Mouse (Mus musculus): ENCODE data around the gene Gucy1b2. TPM values are rescaled to one million over a fixed set of nuclear protein-coding genes. Genes with fewer than 3 reads are reported as not detected.

The Gucy1b2 gene
- polyA plus RNA-seq, 1 experiment from 2014 or later, result 0.09 TPM

DNA sequence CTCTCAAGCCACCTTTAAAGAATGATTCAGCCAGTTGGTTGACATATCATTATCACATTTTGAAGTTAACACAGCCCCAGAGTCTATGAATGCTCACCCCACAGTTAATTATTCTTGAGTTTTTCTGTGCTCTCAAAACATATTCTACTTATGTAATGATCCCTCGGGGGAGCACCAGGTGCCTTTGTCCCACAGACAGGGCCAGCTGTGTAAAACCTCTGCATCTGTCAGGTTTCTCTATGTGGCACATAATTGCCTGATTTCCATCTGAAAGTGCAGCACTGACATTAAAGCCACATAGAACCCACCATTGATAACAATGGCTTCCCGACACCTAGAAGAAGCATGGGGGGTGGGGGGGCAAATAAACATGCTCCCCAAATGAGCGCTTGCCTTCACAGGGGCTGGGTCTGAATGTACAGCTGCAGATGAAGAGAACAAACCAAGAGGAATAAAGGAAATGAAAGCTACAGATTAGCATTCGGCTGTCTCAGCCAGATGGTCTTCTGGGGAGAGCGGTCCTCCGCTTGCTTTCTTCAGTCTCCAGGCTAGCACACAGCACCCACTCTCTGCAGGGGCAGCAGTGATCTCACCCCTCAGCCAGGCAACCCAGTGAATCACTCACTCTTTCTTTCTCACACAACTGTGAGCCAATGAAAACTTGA, 66.9 kb downstream of the Gucy1b2 start:
- no peak for ATAC-seq (ENCODE audit: insufficient read depth, low FRiP score, low read depth)
- no peaks in the 10 kb centered on the region for H3K9me3 ChIP-seq
- WGBS, result 74% methylated on average over 6 of the region's 6 CpGs
- no peaks in the 10 kb centered on the region for H3K27me3 ChIP-seq (replicated peaks)
- H3K36me3 ChIP-seq, result no peaks in the 10 kb centered on the region
- H3K4me3 ChIP-seq (replicated peaks), result no peak overlapping the region
- H3K4me1 ChIP-seq, result no peaks in the 10 kb centered on the region
- no peak overlapping the region for H3K4me2 ChIP-seq
- H3K9ac ChIP-seq, result no peak overlapping the region
- H3K27ac ChIP-seq, result no peak overlapping the region

DNA sequence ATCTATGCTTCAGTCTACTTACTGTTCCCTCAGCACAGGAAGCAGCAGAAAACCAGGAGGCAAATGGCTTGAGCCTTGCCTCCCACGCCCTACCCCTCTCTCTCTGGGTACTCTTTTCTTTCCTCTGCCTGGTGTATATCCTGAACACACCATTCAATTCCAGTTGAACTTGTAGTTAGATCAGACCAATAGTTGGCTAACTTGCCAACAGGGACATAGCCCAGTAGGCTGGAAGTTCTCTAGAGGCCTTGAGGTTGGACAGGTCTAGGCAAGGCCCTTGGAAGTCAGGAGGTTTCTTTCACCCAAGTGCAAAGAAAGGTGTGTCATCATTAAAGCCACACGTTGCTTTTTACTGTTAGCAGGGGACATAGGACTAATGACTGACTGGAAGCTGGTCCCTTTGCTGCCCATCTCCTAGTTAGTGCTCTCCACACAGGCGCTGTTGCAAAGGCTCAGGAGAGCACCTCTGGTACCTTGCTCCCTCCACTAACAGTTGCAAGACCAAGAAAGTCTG, 72.2 kb downstream of the Gucy1b2 start:
- Histone ChIP-seq H3K36me3 (peaks cover 4% of the 10 kb centered on the region; the same call in 1 of the 2 replicates), H3K9ac (no peak overlapping the region), H3K4me2 (no peak overlapping the region), H3K27ac (no peak overlapping the region), H3K9me3 (no peaks in the 10 kb centered on the region), H3K4me1 (no peaks in the 10 kb centered on the region), H3K27me3 (replicated peaks) (no peaks in the 10 kb centered on the region), H3K4me3 (replicated peaks) (no peak overlapping the region)
- 79% methylated on average over 3 of the region's 3 CpGs for WGBS
- no peak for ATAC-seq (ENCODE audit: insufficient read depth, low FRiP score, low read depth)

DNA sequence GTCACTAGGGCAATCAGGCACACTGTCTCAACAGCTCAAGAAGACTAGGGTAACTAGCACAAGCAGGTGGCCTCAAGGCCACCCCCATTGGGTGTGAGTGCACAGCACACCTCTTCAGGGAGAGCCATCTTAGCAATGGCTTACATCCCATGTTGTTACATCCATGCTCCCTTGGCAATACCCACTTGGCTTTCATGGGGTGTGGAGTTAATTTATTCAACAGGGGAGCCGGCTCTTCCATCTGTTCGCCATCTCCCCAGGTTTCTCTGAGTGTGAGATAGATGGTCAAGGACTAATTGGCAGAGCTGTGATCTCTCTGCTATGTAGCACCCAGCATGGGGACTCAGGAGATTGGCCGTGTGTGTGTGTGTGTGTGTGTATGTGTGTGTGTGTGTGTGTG, 73.0 kb downstream of the Gucy1b2 start:
- Histone ChIP-seq H3K27me3 (replicated peaks) (no peaks in the 10 kb centered on the region), H3K4me1 (no peaks in the 10 kb centered on the region), H3K4me2 (no peak overlapping the region), H3K9me3 (no peaks in the 10 kb centered on the region), H3K36me3 (peaks cover 4% of the 10 kb centered on the region; the same call in 1 of the 2 replicates), H3K27ac (no peak overlapping the region), H3K4me3 (replicated peaks) (no peak overlapping the region), H3K9ac (no peak overlapping the region)
- WGBS, result 79% methylated on average over 3 of the region's 3 CpGs
- no peak for ATAC-seq (ENCODE audit: insufficient read depth, low FRiP score, low read depth)

DNA sequence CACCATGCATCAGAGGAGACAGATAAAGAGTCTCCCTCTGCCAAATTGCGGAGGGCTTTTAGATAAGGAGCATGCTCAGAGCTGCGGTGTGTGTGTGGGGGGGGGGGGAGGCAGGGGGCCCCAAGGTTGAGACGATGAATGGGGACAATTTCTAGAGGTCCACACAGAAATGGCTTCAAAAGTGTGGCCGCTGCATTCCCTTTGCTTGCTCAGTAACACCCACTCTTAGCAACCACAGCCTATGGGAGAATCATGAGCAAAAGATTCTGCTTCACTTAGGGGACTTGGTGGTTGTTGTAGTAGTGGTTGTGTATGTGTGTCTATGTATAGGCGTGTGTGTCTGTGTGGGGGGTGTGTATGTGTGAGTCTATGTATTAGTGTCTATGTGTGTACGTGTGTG, 75.5 kb downstream of the Gucy1b2 start:
- H3K4me3 ChIP-seq (replicated peaks), result no peak overlapping the region
- no peak overlapping the region for H3K4me2 ChIP-seq
- WGBS, result 81% methylated on average over 6 of the region's 6 CpGs
- peaks cover 3% of the 10 kb centered on the region; the same call in 1 of the 2 replicates for H3K4me1 ChIP-seq
- no peak overlapping the region for H3K9ac ChIP-seq
- ATAC-seq (ENCODE audit: insufficient read depth, low FRiP score, low read depth), result no peak
- no peaks in the 10 kb centered on the region for H3K27me3 ChIP-seq (replicated peaks)
- peaks cover 4% of the 10 kb centered on the region for H3K36me3 ChIP-seq
- no peak overlapping the region for H3K27ac ChIP-seq
- no peaks in the 10 kb centered on the region for H3K9me3 ChIP-seq

DNA sequence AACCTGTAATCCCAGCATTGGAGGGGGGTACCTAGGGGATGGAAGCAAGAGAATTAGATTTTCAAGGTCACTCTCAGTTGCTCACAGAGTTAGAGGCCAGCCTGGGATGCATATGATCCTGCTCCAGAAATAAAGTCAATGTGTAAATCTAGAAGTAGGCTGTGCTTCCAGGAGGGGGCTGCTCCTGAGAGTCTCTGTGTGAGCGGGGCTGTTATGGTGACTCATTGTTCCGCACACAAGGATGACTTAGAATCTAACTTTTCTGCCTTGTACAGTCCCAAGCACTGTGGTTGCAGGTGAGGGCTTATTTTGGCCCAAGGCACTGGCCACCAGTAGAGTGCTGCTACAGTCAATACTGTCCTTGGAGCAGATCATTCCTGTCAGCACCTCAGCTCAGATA, 76.7 kb downstream of the Gucy1b2 start:
- Histone ChIP-seq H3K9ac (no peak overlapping the region), H3K27ac (no peak overlapping the region), H3K4me2 (no peak overlapping the region), H3K27me3 (replicated peaks) (no peaks in the 10 kb centered on the region), H3K9me3 (no peaks in the 10 kb centered on the region), H3K36me3 (peaks cover 4% of the 10 kb centered on the region), H3K4me3 (replicated peaks) (no peak overlapping the region), H3K4me1 (peaks cover 4% of the 10 kb centered on the region; the same call in 1 of the 2 replicates)
- whole genome bisulfite sequencing, result 91% methylated on average over 2 of the region's 2 CpGs
- ATAC-seq (ENCODE audit: insufficient read depth, low FRiP score, low read depth), result no peak

DNA sequence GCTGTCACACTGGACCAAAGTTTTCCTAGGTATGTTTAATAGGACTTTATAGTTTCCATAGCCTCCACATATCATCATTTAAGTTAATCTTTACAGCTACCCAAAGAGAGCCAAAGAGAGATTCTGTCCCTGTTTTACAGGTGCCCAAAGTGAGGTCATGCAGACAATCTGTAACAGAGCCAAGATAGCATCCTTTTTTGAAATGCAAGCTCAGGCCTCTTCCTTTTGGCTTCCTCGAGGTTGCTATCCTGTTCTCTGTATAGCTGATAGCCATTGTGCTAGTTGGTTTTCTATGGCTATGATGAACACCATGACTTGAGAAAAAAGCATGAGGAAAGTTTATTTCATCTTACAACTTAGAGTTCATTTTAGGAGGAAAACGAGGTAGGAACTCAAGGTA, 80.0 kb downstream of the Gucy1b2 start:
- H3K4me3 ChIP-seq (replicated peaks), result no peak overlapping the region
- 75% methylated on average over 2 of the region's 2 CpGs for WGBS
- no peak overlapping the region for H3K4me2 ChIP-seq
- peak overlapping the region; percentile 59; the same call in 1 of the 2 replicates for H3K27ac ChIP-seq
- H3K9me3 ChIP-seq, result no peaks in the 10 kb centered on the region
- H3K9ac ChIP-seq, result no peak overlapping the region
- ATAC-seq (ENCODE audit: insufficient read depth, low FRiP score, low read depth), result no peak
- H3K36me3 ChIP-seq, result no peaks in the 10 kb centered on the region; the same call in 1 of the 2 replicates
- no peaks in the 10 kb centered on the region for H3K27me3 ChIP-seq (replicated peaks)
- H3K4me1 ChIP-seq, result peaks cover 4% of the 10 kb centered on the region; the same call in 1 of the 2 replicates

DNA sequence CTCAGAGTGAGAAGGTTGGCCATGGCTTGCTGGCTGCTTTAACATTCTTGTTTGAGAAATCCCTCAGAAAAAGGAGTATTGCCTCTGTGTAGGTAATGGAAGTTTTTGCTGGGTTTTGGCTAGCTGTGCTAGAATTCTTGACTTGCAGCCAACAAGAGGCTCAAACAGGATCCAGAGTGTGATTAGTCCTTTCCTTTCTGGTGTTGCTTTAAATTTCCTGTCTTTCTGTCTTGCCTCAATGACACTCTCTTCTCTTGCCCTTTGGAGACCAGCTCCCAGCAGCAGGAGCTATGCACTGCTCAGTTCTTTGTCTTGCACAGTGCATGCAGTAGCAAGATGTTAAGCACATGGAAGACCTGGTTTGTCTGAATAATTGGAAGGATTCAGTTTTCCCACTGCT, 80.4 kb downstream of the Gucy1b2 start:
- Histone ChIP-seq H3K9me3 (no peaks in the 10 kb centered on the region), H3K4me2 (no peak overlapping the region), H3K4me3 (replicated peaks) (no peak overlapping the region), H3K9ac (no peak overlapping the region), H3K36me3 (no peaks in the 10 kb centered on the region; the same call in 1 of the 2 replicates), H3K27me3 (replicated peaks) (no peaks in the 10 kb centered on the region), H3K27ac (peak overlapping the region; percentile 59; the same call in 1 of the 2 replicates), H3K4me1 (peaks cover 4% of the 10 kb centered on the region; the same call in 1 of the 2 replicates)
- ATAC-seq (ENCODE audit: insufficient read depth, low FRiP score, low read depth), result no peak; the same call in 1 of the 2 replicates

DNA sequence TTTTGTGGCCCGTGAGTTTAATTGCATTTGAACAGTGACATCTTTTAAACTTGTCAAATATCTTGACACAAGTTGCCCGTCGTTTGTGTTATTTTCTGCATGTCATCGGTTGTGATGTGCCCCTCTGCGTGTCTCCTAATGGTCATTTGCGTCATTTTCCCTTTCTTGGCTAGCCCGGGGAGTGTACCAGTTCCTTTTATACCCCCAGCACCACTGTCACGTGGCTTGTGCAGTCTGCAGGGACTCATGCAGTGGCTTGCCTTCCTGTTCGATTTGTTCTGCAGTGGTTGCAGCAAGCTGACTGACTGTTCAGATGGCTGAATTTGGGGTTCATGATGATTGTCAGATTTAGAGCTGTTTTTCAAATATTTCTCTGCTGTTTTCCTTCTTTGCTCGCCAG, 82.1 kb downstream of the Gucy1b2 start:
- no peak overlapping the region for H3K9ac ChIP-seq
- no peak for ATAC-seq (ENCODE audit: insufficient read depth, low FRiP score, low read depth)
- WGBS, result 65% methylated on average over 10 of the region's 10 CpGs

DNA sequence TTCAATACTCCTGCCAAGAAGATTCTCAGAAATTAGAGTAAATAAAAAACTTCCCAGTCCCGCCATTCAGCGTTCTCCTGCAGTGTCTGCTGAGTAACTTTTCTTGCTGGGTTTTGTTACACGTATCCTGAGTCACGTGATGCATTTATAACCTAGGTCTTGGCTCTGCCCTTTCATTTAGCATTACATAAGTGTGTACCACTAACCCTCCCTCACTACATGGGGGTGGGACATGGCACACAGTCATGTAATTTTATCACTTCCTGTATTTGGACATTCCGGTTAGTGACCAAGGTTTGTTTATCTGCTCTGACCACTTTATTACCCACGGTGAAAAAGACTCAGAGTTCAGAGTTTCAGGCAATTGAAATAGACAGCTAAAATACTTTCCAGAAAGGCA, 85.3 kb downstream of the Gucy1b2 start:
- H3K9ac ChIP-seq, result no peak overlapping the region
- H3K27me3 ChIP-seq (replicated peaks), result no peaks in the 10 kb centered on the region
- 39% methylated on average over 6 of the region's 6 CpGs for WGBS
- no peak overlapping the region for H3K4me3 ChIP-seq (replicated peaks)
- H3K36me3 ChIP-seq, result 0 out of 2 replicates have a peak, but pooled peaks cover 11% of the 10 kb centered on the region
- H3K27ac ChIP-seq, result no peak overlapping the region
- H3K4me2 ChIP-seq, result no peak overlapping the region
- ATAC-seq (ENCODE audit: insufficient read depth, low FRiP score, low read depth), result no peak
- H3K9me3 ChIP-seq, result no peaks in the 10 kb centered on the region
- peaks cover 4% of the 10 kb centered on the region; the same call in 1 of the 2 replicates for H3K4me1 ChIP-seq

More for the DNA sequence above, 82.1 kb downstream of the Gucy1b2 start:
- Histone ChIP-seq H3K4me1 (peaks cover 4% of the 10 kb centered on the region; the same call in 1 of the 2 replicates), H3K4me3 (replicated peaks) (no peak overlapping the region), H3K36me3 (no peaks in the 10 kb centered on the region; the same call in 1 of the 2 replicates), H3K27me3 (replicated peaks) (no peaks in the 10 kb centered on the region), H3K4me2 (no peak overlapping the region), H3K27ac (no peak overlapping the region), H3K9me3 (no peaks in the 10 kb centered on the region)

DNA sequence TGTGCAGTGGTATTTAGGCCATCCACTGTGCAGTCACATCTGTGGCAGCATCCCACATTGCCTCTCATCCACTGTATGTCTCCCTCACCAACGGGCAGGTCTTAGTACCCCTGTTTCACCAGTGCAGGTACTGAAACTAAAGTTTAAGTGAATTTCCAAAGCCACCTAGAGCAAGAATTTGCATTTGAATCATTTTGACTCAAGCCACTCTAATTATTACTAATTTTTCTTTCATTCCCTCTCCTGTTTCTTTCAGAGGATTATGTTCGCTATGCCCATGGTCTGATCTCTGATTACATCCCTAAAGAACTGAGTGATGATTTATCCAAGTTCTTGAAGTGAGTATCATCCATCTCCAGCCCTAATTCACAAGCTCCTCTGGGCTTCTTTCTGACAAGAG, 92.3 kb downstream of the Gucy1b2 start:
- no peaks in the 10 kb centered on the region for H3K9me3 ChIP-seq
- H3K4me3 ChIP-seq (replicated peaks), result no peak overlapping the region
- no peak overlapping the region for H3K9ac ChIP-seq
- 94% methylated on average over 2 of the region's 2 CpGs for WGBS
- H3K4me1 ChIP-seq, result no peaks in the 10 kb centered on the region
- ATAC-seq (ENCODE audit: insufficient read depth, low FRiP score, low read depth), result no peak
- no peaks in the 10 kb centered on the region for H3K27me3 ChIP-seq (replicated peaks)
- H3K4me2 ChIP-seq, result no peak overlapping the region
- H3K27ac ChIP-seq, result no peak overlapping the region
- H3K36me3 ChIP-seq, result peaks cover 18% of the 10 kb centered on the region; the same call in 1 of the 2 replicates

DNA sequence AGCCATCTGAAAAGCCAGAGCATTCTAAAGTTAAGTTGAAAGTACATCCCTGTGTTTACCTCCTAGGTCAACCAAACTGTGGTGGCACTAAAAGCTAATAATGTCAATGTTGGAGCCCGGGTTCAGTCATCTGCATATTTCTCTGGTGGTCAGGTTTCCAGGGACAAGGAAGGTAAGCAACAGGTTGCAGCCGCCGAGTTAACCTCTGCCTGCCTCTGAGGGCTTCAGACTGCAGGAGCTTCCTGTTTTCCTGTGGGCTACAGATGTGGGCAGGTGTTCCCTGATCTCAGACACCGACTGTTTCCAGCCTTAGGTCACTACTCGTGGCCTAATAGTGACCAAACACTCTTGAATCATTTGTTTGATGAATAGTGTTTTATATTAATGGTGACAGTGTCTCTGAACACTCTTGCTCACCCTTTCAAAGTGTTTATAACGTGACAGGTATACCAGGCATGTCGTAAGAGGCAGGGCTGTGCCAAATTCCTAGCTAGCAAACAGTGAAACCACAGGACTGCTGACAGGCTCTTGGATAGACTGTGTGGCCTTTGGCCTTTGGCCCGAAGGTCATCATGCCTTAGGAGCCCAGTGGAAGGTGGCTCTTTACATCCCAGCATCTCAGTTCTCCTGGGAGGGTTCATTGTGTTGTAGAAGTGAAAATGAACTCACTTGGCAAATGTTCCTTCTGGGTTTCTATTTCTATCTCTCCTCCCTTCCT, 94.7 kb downstream of the Gucy1b2 start:
- peaks cover 12% of the 10 kb centered on the region; the same call in 1 of the 2 replicates for H3K36me3 ChIP-seq
- H3K27me3 ChIP-seq (replicated peaks), result no peaks in the 10 kb centered on the region
- H3K9ac ChIP-seq, result no peak overlapping the region
- H3K4me1 ChIP-seq, result no peaks in the 10 kb centered on the region
- ATAC-seq (ENCODE audit: insufficient read depth, low FRiP score, low read depth), result no peak; the same call in 1 of the 2 replicates
- no peak overlapping the region for H3K4me2 ChIP-seq
- no peak overlapping the region for H3K27ac ChIP-seq
- H3K4me3 ChIP-seq (replicated peaks), result no peak overlapping the region
- no peaks in the 10 kb centered on the region for H3K9me3 ChIP-seq
- WGBS, result 49% methylated on average over 8 of the region's 8 CpGs

DNA sequence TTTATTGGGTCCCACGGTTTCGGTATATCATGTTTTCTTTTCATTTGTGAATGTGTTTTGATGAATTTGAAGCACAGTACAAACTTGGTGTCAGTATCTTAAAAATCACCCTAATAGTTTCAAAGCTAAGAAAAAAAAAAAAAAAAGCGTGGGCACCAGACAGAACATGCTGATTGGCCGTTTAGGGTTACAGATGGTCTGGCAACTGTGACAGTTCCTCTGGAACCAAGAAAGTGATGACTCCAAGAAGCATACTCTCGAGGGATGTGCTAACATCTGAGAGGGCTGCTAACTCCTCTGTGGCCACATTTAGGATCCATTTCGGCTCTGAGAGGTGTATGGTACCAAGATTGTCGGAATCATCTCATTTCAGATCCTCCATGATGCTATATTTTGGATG, 100.9 kb downstream of the Gucy1b2 start:
- Histone ChIP-seq H3K27me3 (replicated peaks) (no peaks in the 10 kb centered on the region), H3K9ac (no peak overlapping the region), H3K4me3 (replicated peaks) (no peak overlapping the region), H3K4me2 (no peak overlapping the region), H3K36me3 (no peaks in the 10 kb centered on the region), H3K4me1 (no peaks in the 10 kb centered on the region), H3K27ac (no peak overlapping the region), H3K9me3 (no peaks in the 10 kb centered on the region)
- ATAC-seq (ENCODE audit: insufficient read depth, low FRiP score, low read depth), result no peak
- 86% methylated on average over 7 of the region's 7 CpGs for WGBS
